Mouse (Mus musculus): ENCODE results near the gene 1700030J22Rik. TPM values are rescaled to one million over a fixed set of nuclear protein-coding genes. Genes with fewer than 3 reads are reported as not detected.

Gene 1700030J22Rik
- 4.9 and 6.5 TPM in 2 replicates for polyA plus RNA-seq (2015; fragmentation: Nextera tagmentation; extraction: Ambion mirVana)

DNA sequence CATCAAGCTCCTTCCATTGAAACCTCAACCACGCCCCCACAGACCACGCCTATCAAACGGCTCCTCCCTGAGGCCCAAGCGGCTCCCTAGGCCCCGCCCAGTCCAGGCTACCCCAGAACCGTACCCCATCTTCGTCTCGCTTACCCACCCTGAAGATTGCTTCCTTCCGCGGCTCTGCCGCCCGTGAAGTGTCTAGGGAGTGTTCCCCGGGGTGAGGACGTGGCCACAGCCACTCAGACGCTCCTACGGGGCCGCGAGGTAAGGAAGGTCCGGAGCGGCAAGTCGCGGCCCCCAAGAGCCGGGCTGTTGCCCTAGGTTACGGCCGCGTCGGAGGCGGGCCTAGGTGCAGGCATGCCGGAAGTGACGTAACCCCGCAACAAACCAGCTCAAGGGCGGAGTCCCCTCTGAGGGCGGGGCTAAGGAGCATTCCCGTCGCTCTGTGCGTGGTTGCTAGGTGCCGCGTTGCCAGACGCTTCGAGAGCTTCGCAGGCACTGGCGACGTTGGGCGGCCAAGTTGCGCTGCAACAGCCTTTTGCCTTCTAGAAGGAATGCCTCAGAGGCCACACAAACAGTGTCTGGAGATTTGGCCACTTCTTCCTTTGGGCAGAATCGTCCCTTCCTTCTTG is at the start of gene 1700030J22Rik:
Gene 1700030J22Rik, minus strand, starts transcription at position 329 of the 626 bp plus-strand sequence.
- H3K4me1 ChIP-seq (replicated peaks), result peaks cover 14% of the 10 kb centered on the region
- H3K9me3 ChIP-seq, result no peaks in the 10 kb centered on the region
- under 1% methylated on average over 46 of the region's 46 CpGs for WGBS
- peak within 1 kb of the TSS; percentile 61 for H3K9ac ChIP-seq
- ATAC-seq (ENCODE audit: low read depth), result peak; percentile 99
- peak within 1 kb of the TSS; percentile 78 for H3K4me3 ChIP-seq
- H3K36me3 ChIP-seq, result peaks cover 20% of the 10 kb centered on the region
- H3K27ac ChIP-seq (replicated peaks), result peak within 1 kb of the TSS; percentile 74
- H3K27me3 ChIP-seq, result no peaks in the 10 kb centered on the region
- H3K4me2 ChIP-seq, result peak within 1 kb of the TSS; percentile 74

DNA sequence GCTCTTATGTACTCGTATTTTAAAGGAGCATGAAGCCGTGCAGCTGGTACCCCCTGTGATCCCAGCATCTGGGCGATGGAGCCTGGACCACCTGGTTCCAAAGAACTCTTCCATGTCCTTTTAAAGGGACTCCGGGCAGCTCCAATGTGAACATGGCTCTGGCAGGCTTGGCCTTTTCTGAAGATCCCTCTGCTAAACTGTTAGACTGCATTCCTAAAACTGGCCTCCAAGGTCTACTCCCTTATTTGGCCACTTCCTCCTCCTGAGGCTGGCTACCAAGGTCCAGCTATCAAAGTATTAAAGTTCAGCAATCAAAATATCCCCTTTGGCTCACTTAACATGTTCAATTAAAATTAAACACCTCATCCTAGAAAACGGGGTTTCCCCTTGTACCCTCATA is 48.8 kb upstream of the 1700030J22Rik start:
- WGBS, result 85% methylated on average over 5 of the region's 5 CpGs
- Histone ChIP-seq H3K4me2 (no peak overlapping the region), H3K27me3 (no peaks in the 10 kb centered on the region), H3K4me3 (no peak overlapping the region), H3K9ac (no peak overlapping the region), H3K9me3 (no peaks in the 10 kb centered on the region), H3K4me1 (replicated peaks) (no peaks in the 10 kb centered on the region), H3K36me3 (no peaks in the 10 kb centered on the region), H3K27ac (replicated peaks) (no peak overlapping the region)
- ATAC-seq (ENCODE audit: low read depth), result no peak

- no peaks in the 10 kb centered on the region for H3K36me3 ChIP-seq
- no peaks in the 10 kb centered on the region for H3K4me1 ChIP-seq (replicated peaks)
- H3K9me3 ChIP-seq, result no peaks in the 10 kb centered on the region
- H3K27me3 ChIP-seq, result no peaks in the 10 kb centered on the region
- no peak overlapping the region for H3K4me3 ChIP-seq
- ATAC-seq (ENCODE audit: low read depth), result no peak
- WGBS, result 83% methylated on average over 1 of the region's 1 CpGs
- no peak overlapping the region for H3K9ac ChIP-seq
- H3K27ac ChIP-seq (replicated peaks), result no peak overlapping the region
- H3K4me2 ChIP-seq, result no peak overlapping the region
Observed at GRCm38 (mm10) chr8:117022297-117022993, 43.7 kb upstream of the 1700030J22Rik start.

DNA sequence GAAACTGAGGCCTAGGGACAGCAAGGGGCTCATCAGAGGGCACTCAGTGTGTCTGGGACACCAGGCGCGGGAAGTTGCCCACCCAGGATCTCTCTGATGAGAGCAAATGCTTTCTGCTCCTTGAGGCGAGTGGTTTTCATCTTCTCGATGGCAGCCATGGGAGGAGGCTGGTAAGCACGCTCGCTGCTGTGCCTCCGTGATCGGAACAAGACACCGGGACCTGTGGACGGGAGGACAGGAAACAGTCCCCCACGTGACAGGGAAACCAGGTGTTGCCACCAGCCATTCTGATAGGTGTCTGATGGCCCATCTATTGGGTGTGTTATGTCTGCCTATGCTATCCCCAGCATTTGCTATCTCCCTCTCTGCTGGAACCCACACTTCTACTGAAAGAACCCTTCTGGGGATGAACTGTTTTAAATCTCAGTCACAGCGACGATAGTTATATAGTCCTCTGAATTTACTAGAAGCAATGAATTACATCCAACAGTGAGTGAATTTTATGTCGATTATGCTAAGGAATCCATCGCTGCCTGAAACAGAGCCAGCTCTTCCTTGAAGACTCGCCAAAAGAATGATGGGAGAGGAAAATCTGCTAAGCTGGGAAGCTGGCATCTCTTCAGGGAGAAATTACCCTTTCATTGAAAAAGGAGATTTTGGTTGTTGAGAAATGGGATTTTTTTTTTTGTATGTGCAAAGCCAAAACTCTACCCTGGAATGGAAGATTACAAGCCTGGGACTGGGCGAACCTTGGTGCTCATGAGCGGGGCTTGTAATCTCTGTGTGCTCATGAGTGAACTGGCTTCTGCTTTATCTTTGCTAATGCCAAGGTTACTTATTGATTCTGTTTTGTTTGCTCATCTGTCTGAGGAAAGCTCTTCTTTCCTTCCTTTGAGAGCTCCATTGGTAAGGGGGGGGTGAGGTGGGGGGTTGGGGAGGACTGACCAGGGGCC is 40.8 kb upstream of the 1700030J22Rik start:
- no peaks in the 10 kb centered on the region for H3K27me3 ChIP-seq
- no peak overlapping the region for H3K4me3 ChIP-seq
- no peak overlapping the region for H3K27ac ChIP-seq (replicated peaks)
- H3K9me3 ChIP-seq, result no peaks in the 10 kb centered on the region
- no peaks in the 10 kb centered on the region for H3K36me3 ChIP-seq
- H3K4me1 ChIP-seq (replicated peaks), result no peaks in the 10 kb centered on the region
- 85% methylated on average over 18 of the region's 18 CpGs for whole genome bisulfite sequencing
- no peak for ATAC-seq (ENCODE audit: low read depth)
- no peak overlapping the region for H3K4me2 ChIP-seq
- no peak overlapping the region for H3K9ac ChIP-seq

DNA sequence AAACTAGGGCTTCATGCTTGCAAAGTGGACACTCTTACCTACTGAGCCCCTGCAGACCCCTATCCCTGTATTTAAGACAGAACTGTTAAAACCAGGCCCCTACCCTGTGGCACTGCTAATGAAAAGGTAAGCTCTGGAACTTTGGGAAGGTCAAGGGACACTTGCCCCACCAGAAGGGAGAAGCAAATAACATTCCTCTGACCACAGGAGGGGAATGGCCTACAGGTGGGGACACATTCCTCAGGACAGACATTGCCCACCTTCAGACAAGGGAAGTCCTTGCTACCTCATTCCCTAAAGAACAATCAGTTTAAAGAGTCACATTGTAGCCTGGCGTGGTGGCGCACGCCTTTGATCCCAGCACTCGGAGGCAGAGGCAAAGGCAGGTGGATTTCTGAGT is 39.1 kb upstream of the 1700030J22Rik start:
- Histone ChIP-seq H3K27me3 (no peaks in the 10 kb centered on the region), H3K4me1 (replicated peaks) (no peaks in the 10 kb centered on the region), H3K4me3 (no peak overlapping the region), H3K9me3 (no peaks in the 10 kb centered on the region), H3K4me2 (no peak overlapping the region), H3K36me3 (no peaks in the 10 kb centered on the region), H3K9ac (no peak overlapping the region), H3K27ac (replicated peaks) (no peak overlapping the region)
- ATAC-seq (ENCODE audit: low read depth), result no peak
- 90% methylated on average over 4 of the region's 4 CpGs for WGBS

DNA sequence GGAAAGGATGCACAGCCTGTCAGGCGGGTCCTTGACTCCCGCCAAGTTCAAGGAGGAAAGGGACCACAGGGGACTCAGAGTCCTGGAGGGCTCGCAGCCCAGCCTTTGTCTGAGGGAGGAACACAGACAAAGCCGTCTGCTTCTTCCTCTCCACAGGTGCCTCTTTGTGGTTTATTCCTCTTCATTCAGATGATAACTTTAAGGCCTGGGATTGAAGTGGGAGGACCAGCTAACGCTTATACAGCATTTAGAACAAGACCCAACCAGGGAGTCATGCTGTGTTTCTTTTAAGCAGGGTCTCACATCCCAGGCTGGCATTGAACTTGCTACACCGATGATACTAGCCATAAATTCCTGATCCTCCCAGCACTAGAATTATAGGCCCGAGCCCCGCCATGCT is 38.2 kb upstream of the 1700030J22Rik start:
- 23% methylated on average over 8 of the region's 8 CpGs for WGBS

GRCm38 (mm10) chr8:117015670-117016069 is 36.9 kb upstream of the 1700030J22Rik start:
- Histone ChIP-seq H3K4me1 (replicated peaks) (no peaks in the 10 kb centered on the region), H3K4me2 (no peak overlapping the region), H3K27me3 (no peaks in the 10 kb centered on the region), H3K9me3 (no peaks in the 10 kb centered on the region), H3K27ac (replicated peaks) (no peak overlapping the region), H3K4me3 (no peak overlapping the region), H3K36me3 (no peaks in the 10 kb centered on the region), H3K9ac (no peak overlapping the region)
- WGBS, result 60% methylated on average over 4 of the region's 4 CpGs
- no peak for ATAC-seq (ENCODE audit: low read depth)

More for the DNA sequence above, 38.2 kb upstream of the 1700030J22Rik start:
- H3K4me2 ChIP-seq, result no peak overlapping the region
- H3K9ac ChIP-seq, result no peak overlapping the region
- no peaks in the 10 kb centered on the region for H3K36me3 ChIP-seq
- no peaks in the 10 kb centered on the region for H3K4me1 ChIP-seq (replicated peaks)
- H3K9me3 ChIP-seq, result no peaks in the 10 kb centered on the region
- H3K27me3 ChIP-seq, result no peaks in the 10 kb centered on the region
- H3K27ac ChIP-seq (replicated peaks), result no peak overlapping the region
- ATAC-seq (ENCODE audit: low read depth), result no peak
- no peak overlapping the region for H3K4me3 ChIP-seq

- H3K27ac ChIP-seq (replicated peaks), result no peak overlapping the region
- H3K4me1 ChIP-seq (replicated peaks), result no peaks in the 10 kb centered on the region
- no peak overlapping the region for H3K4me3 ChIP-seq
- ATAC-seq (ENCODE audit: low read depth), result no peak
- H3K27me3 ChIP-seq, result no peaks in the 10 kb centered on the region
- no peaks in the 10 kb centered on the region for H3K36me3 ChIP-seq
- H3K4me2 ChIP-seq, result no peak overlapping the region
- H3K9me3 ChIP-seq, result no peaks in the 10 kb centered on the region
- 87% methylated on average over 9 of the region's 9 CpGs for WGBS
- H3K9ac ChIP-seq, result no peak overlapping the region
Observed at GRCm38 (mm10) chr8:117011366-117011765, 32.6 kb upstream of the 1700030J22Rik start.

GRCm38 (mm10) chr8:116994016-116994716 is 15.4 kb upstream of the 1700030J22Rik start:
- WGBS, result 63% methylated on average over 11 of the region's 11 CpGs
- Histone ChIP-seq H3K4me1 (replicated peaks) (peaks cover 18% of the 10 kb centered on the region), H3K27ac (replicated peaks) (0 out of 2 replicates have a peak overlapping the region, but pooled peaks have one; percentile 34), H3K9ac (peak overlapping the region; percentile 56; the same call in 1 of the 2 replicates), H3K27me3 (no peaks in the 10 kb centered on the region), H3K9me3 (no peaks in the 10 kb centered on the region), H3K4me2 (peak overlapping the region; percentile 94), H3K4me3 (peak overlapping the region; percentile 73), H3K36me3 (no peaks in the 10 kb centered on the region)
- no peak for ATAC-seq (ENCODE audit: low read depth)

GRCm38 (mm10) chr8:116993095-116993867 is 14.5 kb upstream of the 1700030J22Rik start, which contains the start of gene Gcsh:
TSS of gene Gcsh (minus strand) at chr8:116993537.
- H3K27ac ChIP-seq (replicated peaks), result peak within 1 kb of the TSS; percentile 42; the same call in 1 of the 2 replicates

More at GRCm38 (mm10) chr8:116993095-116993867, 14.5 kb upstream of the 1700030J22Rik start, which contains the start of gene Gcsh:
- H3K4me2 ChIP-seq, result peak within 1 kb of the TSS; percentile 94
- peaks cover 18% of the 10 kb centered on the region for H3K4me1 ChIP-seq (replicated peaks)
- H3K36me3 ChIP-seq, result no peaks in the 10 kb centered on the region
- ATAC-seq (ENCODE audit: low read depth), result peak; percentile 100
- under 1% methylated on average over 56 of the region's 56 CpGs for WGBS
- H3K27me3 ChIP-seq, result no peaks in the 10 kb centered on the region
- peak within 1 kb of the TSS; percentile 73 for H3K4me3 ChIP-seq
- no peaks in the 10 kb centered on the region for H3K9me3 ChIP-seq
- peak within 1 kb of the TSS; percentile 75 for H3K9ac ChIP-seq
